ENCODE assay signal across 9 mouse cellular contexts in the genomic region with DNA sequence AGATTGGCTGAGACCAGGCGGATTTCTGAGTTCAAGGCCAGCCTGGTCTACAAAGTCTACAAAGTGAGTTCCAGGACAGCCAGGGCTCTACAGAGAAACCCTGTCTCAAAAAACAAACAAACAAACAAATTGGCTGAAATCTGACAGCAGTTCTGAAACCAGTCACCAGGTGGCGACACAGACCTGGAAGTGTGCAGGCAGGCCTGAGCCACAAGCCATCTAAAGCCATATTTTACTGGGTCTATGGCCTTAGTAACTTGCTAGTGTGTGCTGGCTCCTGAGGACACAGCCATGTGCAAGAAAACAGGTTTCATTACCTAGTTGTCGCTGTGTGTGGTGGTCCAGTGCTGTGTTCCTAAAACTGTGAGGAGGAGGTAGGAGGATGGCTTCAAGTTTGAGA. TPM values are rescaled to one million over a fixed set of nuclear protein-coding genes. Genes with fewer than 3 reads are reported as not detected.
DNase-seq lines count a peak whose midpoint lies in the region; TF ChIP-seq lines count a peak whose summit lies in the region.
"Had no signal": no experiment of that assay in that cellular context is flagged by ENCODE, and none has a peak within 500 bp of the region (broad histone marks: within the 10 kb centered on the region; RNA-seq: fewer than 3 reads in every experiment).

No protein-coding gene starts in this region.

- H3K27ac ChIP-seq in cortical plate, adult 2 months (ENCODE audit: insufficient read depth, low read length) = no peak overlapping the region

- peak; percentile 89 for DNase-seq in CD4-positive, CD25-positive, alpha-beta regulatory T cell, adult 2 months (ENCODE audit: low read depth, low spot score)
- DNase-seq in R1 (ENCODE audit: low read depth, low spot score) = peak; percentile 69
- peak; percentile 75 for DNase-seq in gastrocnemius, postnatal 14 days
- DNase-seq in layer of hippocampus, adult 18-20 months (ENCODE audit: low spot score in 2 of 2) = peak; percentile 50 to 84
- DNase-seq in lung, postnatal 25 days (ENCODE audit: low spot score) = peak; percentile 84
- DNase-seq in right cerebral cortex, adult 2 months (ENCODE audit: low spot score in 2 of 2) = peak; percentile 85 to 88
- DNase-seq in yolk sac, embryonic 10.5 days (ENCODE audit: low spot score) = no peak

- intact Hi-C loops in gastrocnemius, postnatal 14 days (cut with DNase I; ENCODE audit: low total_unique reads) = loop anchor here (5.0 kb wide), 1 partner anchor 122 kb away; no protein-coding TSS in a partner anchor

- TF ChIP-seq CTCF in cortical plate, adult 2 months (IDR thresholded peaks at IDR 0.05; ENCODE audit: extremely low read depth, insufficient read depth, low read length) = peak; percentile 92

- no peak overlapping the region for H3K4me3 ChIP-seq in cortical plate, adult 2 months (ENCODE audit: insufficient read depth, low read length)

- TF ChIP-seq POLR2A in cortical plate, adult 2 months (IDR thresholded peaks at IDR 0.05; ENCODE audit: extremely low read depth, insufficient read depth, low read length) = no peak

- H3K4me1 ChIP-seq in cortical plate, adult 2 months (ENCODE audit: control insufficient read depth, insufficient read depth, low read length) = no peaks in the 10 kb centered on the region

RNA-seq across cellular contexts. Expression of gene Gm3336, which starts 2.4 kb away (rescaled TPM):
- polyA plus RNA-seq in cortical plate, adult 2 months (2012; rRNA removed) = 0.09 TPM in 1 of 2 replicates, not detected in the other
- not detected for total RNA-seq in gastrocnemius, postnatal 14 days (2021)
- total RNA-seq in layer of hippocampus, adult 18-20 months (2021) = not detected
- total RNA-seq: hematopoietic stem cell, adult 5-6 weeks had no signal

RNA-seq across cellular contexts. Expression of gene Pde4c, which starts 2.8 kb away (rescaled TPM):
- 4.8 and 5.9 TPM in 2 replicates for polyA plus RNA-seq in cortical plate, adult 2 months (2012; rRNA removed)
- 1 to 10 TPM; 2.9 to 3.4 TPM for total RNA-seq in gastrocnemius, postnatal 14 days (2021)
- 1 to 10 TPM; 1.0 to 1.3 TPM for total RNA-seq in layer of hippocampus, adult 18-20 months (2021)

RNA-seq across cellular contexts. Expression of gene Iqcn, which starts 17.5 kb away (rescaled TPM):
- polyA plus RNA-seq in cortical plate, adult 2 months (2012; rRNA removed) = 0.08 and 0.13 TPM in 2 replicates
- under 1 TPM in 1 of 2 experiments, not detected in 1; 0.04 TPM for total RNA-seq in gastrocnemius, postnatal 14 days (2021)
- under 1 TPM in 1 of 2 experiments, not detected in 1; 0.07 TPM for total RNA-seq in layer of hippocampus, adult 18-20 months (2021)

RNA-seq across cellular contexts. Expression of gene Jund, which starts 22.0 kb away (rescaled TPM):
- polyA plus RNA-seq in cortical plate, adult 2 months (2012; rRNA removed) = 223 and 226 TPM in 2 replicates
- total RNA-seq in gastrocnemius, postnatal 14 days (2021) = 10 to 100 TPM; 73.5 to 87.4 TPM
- 100 to 1,000 TPM; 186 to 200 TPM for total RNA-seq in layer of hippocampus, adult 18-20 months (2021)

RNA-seq across cellular contexts. Expression of gene Rab3a, which starts 33.7 kb away (rescaled TPM):
- 1,139 and 1,160 TPM in 2 replicates for polyA plus RNA-seq in cortical plate, adult 2 months (2012; rRNA removed)
- 10 to 100 TPM; 44.3 to 45.1 TPM for total RNA-seq in gastrocnemius, postnatal 14 days (2021)
- total RNA-seq in layer of hippocampus, adult 18-20 months (2021) = 100 to 1,000 TPM; 814 to 823 TPM
